In the genomic region with DNA sequence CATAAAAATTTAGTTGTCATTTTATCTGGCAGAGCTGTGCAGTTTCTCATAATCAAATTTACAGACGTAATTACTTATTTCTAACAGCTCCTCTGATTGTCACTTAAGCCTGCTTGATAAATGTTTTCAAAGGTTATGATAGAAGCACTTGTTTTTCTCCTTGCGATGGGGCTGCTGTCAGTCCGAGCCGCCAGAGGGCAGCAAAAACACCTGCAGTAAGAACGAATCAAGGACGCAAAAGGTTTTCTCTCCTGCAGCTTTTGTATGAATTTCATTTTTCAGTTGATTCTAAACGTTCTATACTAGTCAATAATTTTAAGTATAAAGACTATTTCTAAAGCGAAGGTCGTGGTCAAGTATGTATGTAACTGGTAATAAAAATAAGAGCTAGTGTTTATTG, we compare ENCODE assay signal across 9 mouse cellular contexts.
DNase-seq lines count a peak whose midpoint lies in the region; ATAC-seq and TF ChIP-seq lines count a peak whose summit lies in the region.
"Had no signal": no experiment of that assay in that cellular context is flagged by ENCODE, and none has a peak within 500 bp of the region (broad histone marks: within the 10 kb centered on the region; RNA-seq: fewer than 3 reads in every experiment).

No protein-coding gene starts in this region.

- no peaks in the 10 kb centered on the region for H3K9me3 ChIP-seq in midbrain, embryonic 11.5 days (ENCODE audit: control insufficient read depth, low read length)
- H3K9me3 ChIP-seq: limb, embryonic 13.5 days had no signal

- no peak for TF ChIP-seq POLR2A in testis, adult 2 months (IDR thresholded peaks at IDR 0.05; ENCODE audit: control insufficient read depth, low read depth, low read length)

- no peaks in the 10 kb centered on the region for H3K4me1 ChIP-seq in midbrain, embryonic 11.5 days (ENCODE audit: control insufficient read depth, insufficient read depth, low read length)
- H3K4me1 ChIP-seq in testis, adult 2 months (ENCODE audit: control insufficient read depth, insufficient read depth, low read length): peaks cover 1% of the 10 kb centered on the region; the same call in 1 of the 2 replicates
- H3K4me1 ChIP-seq: limb, embryonic 13.5 days had no signal

- H3K27me3 ChIP-seq in midbrain, embryonic 11.5 days (ENCODE audit: control insufficient read depth, insufficient read depth, low read length): no peaks in the 10 kb centered on the region
- H3K27me3 ChIP-seq in testis, adult 2 months (ENCODE audit: control insufficient read depth, insufficient read depth, low read length): no peaks in the 10 kb centered on the region
- H3K27me3 ChIP-seq: limb, embryonic 13.5 days had no signal

- no peak overlapping the region for H3K4me3 ChIP-seq in midbrain, embryonic 11.5 days (ENCODE audit: low read depth, low read length)
- H3K4me3 ChIP-seq in testis, adult 2 months (ENCODE audit: control insufficient read depth, low read depth, low read length): no peak overlapping the region
- H3K4me3 ChIP-seq: limb, embryonic 13.5 days had no signal

- 9% methylated on average over 9 of the region's 9 CpGs for WGBS in midbrain, embryonic 11.5 days

- no peak overlapping the region for H3K4me2 ChIP-seq in midbrain, embryonic 11.5 days
- H3K4me2 ChIP-seq: limb, embryonic 13.5 days had no signal

- no peaks in the 10 kb centered on the region for H3K36me3 ChIP-seq in midbrain, embryonic 11.5 days (ENCODE audit: control insufficient read depth, insufficient read depth, low read length)
- H3K36me3 ChIP-seq in testis, adult 2 months (ENCODE audit: control insufficient read depth, insufficient read depth, low read length): no peaks in the 10 kb centered on the region
- H3K36me3 ChIP-seq: limb, embryonic 13.5 days had no signal

- H3K27ac ChIP-seq in midbrain, embryonic 11.5 days (ENCODE audit: low read depth, low read length): no peak overlapping the region
- no peak overlapping the region for H3K27ac ChIP-seq in testis, adult 2 months (ENCODE audit: control insufficient read depth, insufficient read depth, low read depth, low read length)
- H3K27ac ChIP-seq: limb, embryonic 13.5 days had no signal

- DNase-seq in CD4-positive, CD25-positive, alpha-beta regulatory T cell, adult 2 months (ENCODE audit: low read depth, low spot score): peak; percentile 35
- DNase-seq in R1 (ENCODE audit: low read depth, low spot score): peak; percentile 62
- peak; percentile 70 to 83 for DNase-seq in cerebellum, postnatal 25 days
- peak; percentile 57 for DNase-seq in gastrocnemius, postnatal 10 days
- DNase-seq in layer of hippocampus, postnatal 36 days: peak; percentile 45 to 59
- DNase-seq in midbrain, embryonic 11.5 days (ENCODE audit: low spot score, missing footprints): peak; percentile 94

- no peak for ATAC-seq in CD4-positive, CD25-positive, alpha-beta regulatory T cell, adult 4 months
- ATAC-seq in midbrain, embryonic 11.5 days (ENCODE audit: low FRiP score): no peak; the same call in 1 of the 2 replicates

- no peak overlapping the region for H3K9ac ChIP-seq in midbrain, embryonic 11.5 days (ENCODE audit: low read length)
- H3K9ac ChIP-seq: limb, embryonic 13.5 days had no signal

- TF ChIP-seq CTCF in testis, adult 2 months (IDR thresholded peaks at IDR 0.05; ENCODE audit: control insufficient read depth, insufficient read depth, insufficient replicate concordance, low read depth, low read length): peak; percentile 58; the same call in 1 of the 2 replicates

Comparison
In these comparisons a context has a peak if more than half of its experiments do, and no peak if none do; other contexts are left out.
1. DNase-seq: peak in every context shown above with its lines; median percentile 94 in midbrain, embryonic 11.5 days; 76 in cerebellum, postnatal 25 days; 62 in R1; 57 in gastrocnemius, postnatal 10 days; 52 in layer of hippocampus, postnatal 36 days; 35 in CD4-positive, CD25-positive, alpha-beta regulatory T cell, adult 2 months.